Mouse (Mus musculus): Measurements from ENCODE around the gene Ech1.

Gene Ech1

GRCm38 (mm10) chr7:28859953-28860352 is 34.9 kb downstream of the Ech1 start:
- no peak for DNase-seq (ENCODE audit: low read depth, low spot score)

- peak; percentile 84 for DNase-seq (ENCODE audit: low read depth, low spot score)
Observed at GRCm38 (mm10) chr7:28860898-28861297, 35.9 kb downstream of the Ech1 start.

- DNase-seq (ENCODE audit: low read depth, low spot score): peak; percentile 54
Observed at GRCm38 (mm10) chr7:28862817-28863499, 37.9 kb downstream of the Ech1 start.

GRCm38 (mm10) chr7:28863540-28863939 is 38.5 kb downstream of the Ech1 start, which contains the start of gene Lgals7:
TSS of gene Lgals7 (plus strand) at chr7:28863853.
- no peak for DNase-seq (ENCODE audit: low read depth, low spot score)

- DNase-seq (ENCODE audit: low read depth, low spot score): no peak
Observed at GRCm38 (mm10) chr7:28864288-28864750, 39.3 kb downstream of the Ech1 start.

GRCm38 (mm10) chr7:28865481-28866300 is 40.7 kb downstream of the Ech1 start:
- DNase-seq (ENCODE audit: low read depth, low spot score): peak; percentile 96

GRCm38 (mm10) chr7:28866769-28867507 is 41.9 kb downstream of the Ech1 start:
- no peak for DNase-seq (ENCODE audit: low read depth, low spot score)

GRCm38 (mm10) chr7:28867508-28868340 is 42.7 kb downstream of the Ech1 start:
- DNase-seq (ENCODE audit: low read depth, low spot score): peak; percentile 78

GRCm38 (mm10) chr7:28870901-28871664 is 46.1 kb downstream of the Ech1 start:
- no peak for DNase-seq (ENCODE audit: low read depth, low spot score)

- DNase-seq (ENCODE audit: low read depth, low spot score): no peak
Observed at GRCm38 (mm10) chr7:28874565-28874964, 49.5 kb downstream of the Ech1 start.

- no peak for DNase-seq (ENCODE audit: low read depth, low spot score)
Observed at GRCm38 (mm10) chr7:28876099-28876498, 51.1 kb downstream of the Ech1 start.

- no peak for DNase-seq (ENCODE audit: low read depth, low spot score)
Observed at GRCm38 (mm10) chr7:28877155-28877554, 52.1 kb downstream of the Ech1 start.

- no peak for DNase-seq (ENCODE audit: low read depth, low spot score)
Observed at GRCm38 (mm10) chr7:28877856-28878255, 52.8 kb downstream of the Ech1 start.

- peak; percentile 79 for DNase-seq (ENCODE audit: low read depth, low spot score)
Observed at GRCm38 (mm10) chr7:28879606-28880005, 54.6 kb downstream of the Ech1 start.

- DNase-seq (ENCODE audit: low read depth, low spot score): no peak
Observed at GRCm38 (mm10) chr7:28880554-28880953, 55.5 kb downstream of the Ech1 start.

GRCm38 (mm10) chr7:28881199-28881598 is 56.2 kb downstream of the Ech1 start, which contains the start of gene Capn12:
TSS of gene Capn12 (plus strand) at chr7:28881422.
- peak; percentile 33 for DNase-seq (ENCODE audit: low read depth, low spot score)
